Mouse (Mus musculus) embryo, embryonic 10 days (tissue): ENCODE data around the gene Mapk10.

Experiments used
- DNase-seq: peaks from one replicate; pipeline ENCODE4 v3.0.0-alpha.2; 2015; ENCODE audit warnings: low spot score

Mapk10 gene

GRCm38 (mm10) chr5:103164022-103164421 lies 47.1 kb downstream of the Mapk10 start:
- DNase-seq, result no peak

GRCm38 (mm10) chr5:103161574-103161973 lies 49.6 kb downstream of the Mapk10 start:
- DNase-seq, result no peak

GRCm38 (mm10) chr5:103161196-103161540 lies 50.0 kb downstream of the Mapk10 start:
- DNase-seq, result peak; percentile 64

GRCm38 (mm10) chr5:103160314-103161195 lies 50.6 kb downstream of the Mapk10 start:
- DNase-seq, result peak; percentile 38

- DNase-seq, result no peak
Observed at GRCm38 (mm10) chr5:103140935-103141334, 70.2 kb downstream of the Mapk10 start.

GRCm38 (mm10) chr5:103134839-103135238 lies 76.3 kb downstream of the Mapk10 start:
- DNase-seq, result no peak

- no peak for DNase-seq
Observed at GRCm38 (mm10) chr5:103133626-103134025, 77.5 kb downstream of the Mapk10 start.

GRCm38 (mm10) chr5:103132814-103133213 lies 78.3 kb downstream of the Mapk10 start:
- peak; percentile 31 for DNase-seq

- DNase-seq, result no peak
Observed at GRCm38 (mm10) chr5:103119618-103120017, 91.5 kb downstream of the Mapk10 start.

- DNase-seq, result no peak
Observed at GRCm38 (mm10) chr5:103115571-103115970, 95.6 kb downstream of the Mapk10 start.

GRCm38 (mm10) chr5:103112471-103112870 lies 98.7 kb downstream of the Mapk10 start:
- no peak for DNase-seq

- DNase-seq, result no peak
Observed at GRCm38 (mm10) chr5:103109409-103109808, 101.7 kb downstream of the Mapk10 start.

GRCm38 (mm10) chr5:103105441-103106414 lies 105.4 kb downstream of the Mapk10 start:
- no peak for DNase-seq

GRCm38 (mm10) chr5:103104082-103104481 lies 107.1 kb downstream of the Mapk10 start:
- no peak for DNase-seq

- DNase-seq, result no peak
Observed at GRCm38 (mm10) chr5:103102876-103103393, 108.2 kb downstream of the Mapk10 start.

- no peak for DNase-seq
Observed at GRCm38 (mm10) chr5:103102176-103102575, 109.0 kb downstream of the Mapk10 start.

- no peak for DNase-seq
Observed at GRCm38 (mm10) chr5:103094166-103094565, 117.0 kb downstream of the Mapk10 start.

- no peak for DNase-seq
Observed at GRCm38 (mm10) chr5:103085844-103086243, 125.3 kb downstream of the Mapk10 start.

GRCm38 (mm10) chr5:103075451-103075850 lies 135.7 kb downstream of the Mapk10 start:
- no peak for DNase-seq

- DNase-seq, result no peak
Observed at GRCm38 (mm10) chr5:103072200-103072825, 138.8 kb downstream of the Mapk10 start.

GRCm38 (mm10) chr5:103071006-103071612 lies 140.0 kb downstream of the Mapk10 start:
- no peak for DNase-seq
